Mouse (Mus musculus) midbrain, embryonic 16.5 days (tissue): ENCODE data around the gene Gm8279. TPM values are rescaled to one million over a fixed set of nuclear protein-coding genes. Genes with fewer than 3 reads are reported as not detected.
"Not testable (repeated sequence)": the region's sequence is repeated elsewhere in the genome, so short reads cannot be mapped to it uniquely, and the experiment has no call there.

ENCODE experiments used
- ATAC-seq: fragments of 200-750 bp; cut with Nextera tagmentation; 2 replicates; pipeline ENCODE4 v1.8.0; 2017; ENCODE audit warnings: moderate TSS enrichment
- H3K27ac ChIP-seq: fragments of 300-500 bp; sonication (generic); 2 replicates; pipeline ENCODE4 v1.5.1; 2014; ENCODE audit warnings: mild to moderate bottlenecking, low read length, mixed read lengths
- H3K27me3 ChIP-seq: fragments of 300-500 bp; sonication (generic); 2 replicates; pipeline ENCODE4 v1.6.1; 2014; ENCODE audit warnings: low read depth, low read length, mixed read lengths; ENCODE audit not compliant: control insufficient read depth, insufficient read depth
- H3K36me3 ChIP-seq: fragments of 300-500 bp; sonication (generic); 2 replicates; pipeline ENCODE4 v1.6.1; 2014; ENCODE audit warnings: mild to moderate bottlenecking, low read length, moderate library complexity, mixed read lengths; ENCODE audit not compliant: control insufficient read depth, insufficient read depth
- H3K4me1 ChIP-seq: fragments of 300-500 bp; sonication (generic); 2 replicates; pipeline ENCODE4 v1.6.1; 2014; ENCODE audit warnings: mild to moderate bottlenecking, low read length, mixed read lengths; ENCODE audit not compliant: control insufficient read depth, insufficient read depth
- H3K4me2 ChIP-seq: fragments of 300-500 bp; sonication (generic); 2 replicates; pipeline ENCODE4 v1.6.1; 2014; ENCODE audit warnings: mild to moderate bottlenecking, low read length, mixed read lengths
- H3K4me3 ChIP-seq: fragments of 300-500 bp; sonication (generic); 2 replicates; pipeline ENCODE4 v1.5.1; 2014; ENCODE audit warnings: low read depth, mild to moderate bottlenecking, low read length, moderate library complexity, mixed read lengths
- H3K9ac ChIP-seq: fragments of 300-500 bp; sonication (generic); 2 replicates; pipeline ENCODE4 v1.6.1; 2014; ENCODE audit warnings: low read depth, low read length, mixed read lengths
- H3K9me3 ChIP-seq: fragments of 300-500 bp; sonication (generic); replicated peaks from 2 replicates; pipeline ENCODE4 v1.6.1; 2014; ENCODE audit warnings: mild to moderate bottlenecking, low read length, mixed read lengths; ENCODE audit not compliant: control insufficient read depth, poor library complexity, severe bottlenecking
- WGBS: fragments of 180-500 bp; shearing (Covaris S2); extraction: QIAGEN DNeasy Blood & Tissue Kit; methylation state at CpG from one replicate; pipeline ENCODE4 v1.1.7; 2014; 5-methylcytosine and 5-hydroxymethylcytosine counted together
- polyA plus RNA-seq: library from polyadenylated mRNA; unstranded; fragments of >200 nt; fragmentation: Nextera tagmentation; extraction: Ambion mirVana; gene quantifications from 2 replicates; pipeline ENCODE4 v1.2.1, GENCODE M21; 2015

Gene Gm8279
- polyA plus RNA-seq = not detected in 2 replicates

DNA sequence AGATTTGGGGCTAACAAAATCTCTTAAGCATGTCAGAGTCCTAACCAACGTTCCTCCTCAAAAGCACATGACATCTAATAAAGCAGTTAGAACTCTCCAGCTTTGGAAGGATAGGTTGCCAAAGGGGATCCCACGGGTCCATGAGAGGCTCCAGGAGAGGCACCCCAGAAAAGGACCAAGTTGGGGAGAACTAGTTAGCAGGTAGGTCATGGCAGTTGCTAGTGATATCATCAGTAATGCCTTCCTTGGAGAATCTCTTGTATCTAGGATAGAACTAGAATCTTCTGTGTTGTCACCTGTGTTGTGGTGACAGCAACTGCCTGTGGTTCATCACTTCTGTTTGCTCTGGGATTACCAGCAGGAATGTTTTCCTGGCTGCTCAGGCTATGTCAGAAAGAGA lies at the start of gene Gm8279:
Gene Gm8279 (plus strand): TSS at position 301 of the 400 bp plus-strand sequence.
- not testable (repeated sequence) for H3K27ac ChIP-seq, H3K4me2 ChIP-seq, H3K9ac ChIP-seq, H3K9me3 ChIP-seq, H3K4me1 ChIP-seq, H3K36me3 ChIP-seq, H3K27me3 ChIP-seq, ATAC-seq, H3K4me3 ChIP-seq
- WGBS = 52% methylated on average over 2 of the region's 2 CpGs

DNA sequence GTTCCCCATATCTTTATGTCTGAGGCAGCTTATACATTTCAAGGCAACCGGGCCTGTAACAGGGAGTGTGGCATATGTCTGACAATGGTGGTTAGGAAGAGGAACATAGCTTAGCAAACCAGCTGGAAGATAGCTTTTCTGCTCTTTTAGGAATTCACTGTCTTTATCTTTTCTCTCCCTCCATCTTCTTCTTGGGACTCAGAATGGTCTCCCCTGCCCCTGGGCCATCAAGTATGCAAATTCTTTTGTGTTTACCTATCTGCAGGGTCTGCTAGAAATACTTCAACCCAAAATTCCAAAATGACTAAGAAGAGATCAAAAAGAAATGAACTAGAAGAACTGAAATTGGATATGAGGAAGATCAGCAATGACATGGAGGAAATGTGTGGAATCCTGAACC lies 32.9 kb downstream of the Gm8279 start, which contains the start of gene Gm3317:
Gene Gm3317 (plus strand): TSS at position 301 of the 400 bp plus-strand sequence.
- not testable (repeated sequence) for ATAC-seq, H3K36me3 ChIP-seq, H3K9ac ChIP-seq, H3K27ac ChIP-seq, H3K4me1 ChIP-seq, H3K27me3 ChIP-seq, H3K4me2 ChIP-seq, H3K9me3 ChIP-seq, H3K4me3 ChIP-seq
- no CpG with 5 or more reads among the region's 1 CpGs for WGBS

DNA sequence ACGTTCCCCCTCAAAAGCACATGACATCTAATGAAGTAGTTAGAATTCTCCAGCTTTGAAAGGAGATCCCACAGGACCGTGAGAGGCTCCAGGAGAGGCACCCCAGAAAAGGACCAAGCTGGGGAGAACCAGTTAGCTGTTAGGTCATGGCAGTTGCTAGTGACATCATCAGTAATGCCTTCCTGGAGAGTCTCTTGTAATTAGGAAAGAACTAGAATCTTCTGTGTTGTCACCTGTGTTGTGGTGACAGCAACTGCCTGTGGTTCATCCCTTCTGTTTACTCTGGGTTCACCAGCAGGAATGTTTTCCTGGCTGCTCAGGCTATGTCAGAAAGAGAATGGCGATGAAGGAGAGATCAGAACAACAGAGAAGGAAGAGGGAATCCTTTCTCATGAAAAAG lies 54.2 kb downstream of the Gm8279 start, which contains the start of gene Gm8271:
Gene Gm8271 (plus strand): TSS at position 301 of the 400 bp plus-strand sequence.
- not testable (repeated sequence) for H3K27ac ChIP-seq, H3K9ac ChIP-seq, H3K4me1 ChIP-seq, ATAC-seq, H3K36me3 ChIP-seq, H3K4me3 ChIP-seq, H3K9me3 ChIP-seq, H3K4me2 ChIP-seq, H3K27me3 ChIP-seq
- no CpG with 5 or more reads among the region's 3 CpGs for WGBS

Other genes with a start within 250 kb of the Gm8279 start
- not detected in 2 replicates for gene Gm3278, start 239.1 kb upstream of the Gm8279 start, polyA plus RNA-seq
- not detected in 2 replicates for gene Gm8297, start 147.6 kb upstream of the Gm8279 start, polyA plus RNA-seq
- gene Gm3298, start 115.6 kb upstream of the Gm8279 start, polyA plus RNA-seq = 2.2 TPM in 1 of 2 replicates, not detected in the other
- gene 4930555G01Rik, start 80.9 kb upstream of the Gm8279 start, polyA plus RNA-seq = not detected in 2 replicates
- 12.1 and 13.9 TPM in 2 replicates for gene Gm8281, start 60.5 kb upstream of the Gm8279 start, polyA plus RNA-seq
- not detected in 2 replicates for gene Gm3317, start 33.0 kb downstream of the Gm8279 start, polyA plus RNA-seq
- not detected in 2 replicates for gene Gm8271, start 54.3 kb downstream of the Gm8279 start, polyA plus RNA-seq
- 0.35 TPM in 1 of 2 replicates, not detected in the other for gene Gm3526, start 129.1 kb downstream of the Gm8279 start, polyA plus RNA-seq
- not detected in 2 replicates for gene Gm3542, start 203.4 kb downstream of the Gm8279 start, polyA plus RNA-seq